Mouse (Mus musculus) thymus, adult 2 months (tissue): Measurements from ENCODE around the gene Dact1.

Experiments
- CTCF ChIP-seq: fragments of 200-500 bp; IDR thresholded peaks from 2 replicates; pipeline ENCODE4 v1.5.1; 2012; ENCODE audit warnings: mild to moderate bottlenecking, control low read depth, low read length, moderate library complexity, borderline replicate concordance; ENCODE audit not compliant: control insufficient read depth, poor library complexity, insufficient read depth; ENCODE audit errors: extremely low read depth
- POLR2A ChIP-seq: fragments of 200-500 bp; IDR thresholded peaks from 2 replicates; pipeline ENCODE4 v1.6.1; 2012; ENCODE audit warnings: mild to moderate bottlenecking, low read length, control low read depth, moderate library complexity; ENCODE audit not compliant: control insufficient read depth, poor library complexity, insufficient read depth; ENCODE audit errors: extremely low read depth

- no peak for TF ChIP-seq CTCF
- TF ChIP-seq POLR2A, result no peak
These were observed 9.9 kb downstream of the Dact1 start for GRCm38 (mm10) chr12:71319536-71319935.
